Mouse (Mus musculus) central nervous system, embryonic 18 days (tissue): ENCODE results near the gene Myo18a. TPM values are rescaled to one million over a fixed set of nuclear protein-coding genes. Genes with fewer than 3 reads are reported as not detected.

Source experiments
- polyA plus RNA-seq: library from polyadenylated mRNA; depleted of rRNA; stranded (reverse); fragments of >200 nt; gene quantifications from 2 replicates; pipeline ENCODE4 v1.2.3, GENCODE M21; 2012; rRNA removed

The Myo18a gene
- polyA plus RNA-seq: 34.0 and 41.8 TPM in 2 replicates

DNA sequence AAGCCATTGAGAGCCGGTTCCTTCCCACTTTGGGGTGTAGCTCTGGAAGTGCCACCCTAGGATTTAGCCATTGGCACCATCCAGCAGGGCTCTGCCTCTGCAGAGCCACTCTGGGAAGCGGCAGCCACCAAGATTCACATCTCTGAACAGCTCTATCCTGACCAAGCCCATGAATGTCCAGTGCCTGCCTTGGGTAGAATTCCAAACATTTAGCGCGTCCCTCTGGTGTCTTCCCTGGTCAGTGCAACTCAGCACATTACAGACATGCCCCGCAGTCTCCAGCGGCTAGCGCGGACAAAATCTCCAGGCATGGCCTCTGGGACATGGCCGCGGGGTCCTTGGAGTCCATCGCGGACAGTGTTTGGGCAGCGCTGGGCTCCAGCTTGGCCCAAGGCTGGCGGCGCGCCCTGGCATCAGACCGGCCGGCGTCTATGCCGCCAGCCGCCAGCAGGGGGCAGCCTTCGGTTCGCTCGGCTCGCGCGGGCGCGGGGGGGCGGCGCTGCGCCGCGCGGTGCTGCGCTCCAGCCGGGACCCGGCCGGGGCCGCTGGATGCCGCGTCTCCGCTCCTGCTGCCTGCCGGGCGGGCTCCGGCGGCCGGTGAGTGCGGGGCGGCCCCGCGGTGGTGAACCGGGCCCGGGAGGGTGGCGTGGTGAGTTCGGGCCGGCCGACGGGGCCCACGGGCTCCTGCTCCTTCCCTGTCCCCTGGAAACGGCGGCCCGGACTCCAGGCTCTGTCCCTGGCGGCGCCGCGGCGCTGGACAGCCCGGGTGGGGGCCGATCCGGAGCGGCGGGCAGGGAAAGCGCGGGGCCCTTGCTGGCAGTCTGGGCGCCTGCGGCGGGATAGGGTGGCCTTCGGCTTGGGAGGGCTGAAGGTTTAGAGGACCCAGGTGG is at the start of gene Myo18a:
Gene Myo18a (plus strand): TSS at position 464 of the 890 bp plus-strand sequence.

DNA sequence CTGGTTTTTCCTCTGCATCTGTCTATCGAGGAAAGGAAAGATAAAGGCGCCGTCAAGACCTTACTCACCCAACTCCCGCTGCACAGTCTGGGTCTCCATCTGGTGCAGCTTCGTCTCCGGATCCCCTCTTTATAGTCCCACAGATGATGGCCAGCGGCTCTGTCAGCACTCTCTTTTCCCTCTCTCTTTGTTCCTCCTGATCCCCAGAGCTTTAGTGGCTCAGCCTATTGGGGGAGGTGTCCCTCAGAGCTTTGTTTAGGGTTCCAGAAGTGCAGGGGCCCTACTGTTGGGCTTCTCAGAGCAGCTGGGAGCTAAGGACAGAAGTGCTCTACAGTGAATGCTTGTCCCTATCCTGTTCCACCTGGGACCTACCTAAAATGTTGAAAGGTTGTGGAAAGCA is 37.9 kb upstream of the Myo18a start, which contains the start of gene Cryba1:
Gene Cryba1 (minus strand): TSS at position 101 of the 400 bp plus-strand sequence.

DNA sequence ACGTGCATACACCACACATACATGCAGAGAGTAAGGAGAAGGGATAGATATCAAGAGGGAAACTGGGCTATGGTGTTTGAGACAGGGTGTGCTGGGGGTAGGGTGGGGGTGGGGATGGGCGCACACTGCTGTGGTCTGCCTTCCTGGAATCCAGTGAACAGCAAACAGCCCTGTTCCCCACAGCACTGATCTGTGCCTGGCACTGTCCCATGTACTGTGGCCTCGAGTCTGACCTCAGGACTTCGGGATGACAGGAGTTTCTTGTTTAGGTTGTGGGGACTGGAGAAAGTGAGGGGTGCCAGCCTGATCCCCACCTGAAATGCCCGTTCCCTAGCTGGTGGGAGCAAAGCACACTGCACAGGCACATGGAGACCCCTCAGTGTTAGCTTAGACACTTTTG is 24.7 kb downstream of the Myo18a start, which contains the start of gene Gm10277:
Gene Gm10277 (minus strand): TSS at position 41 of the 400 bp plus-strand sequence.

DNA sequence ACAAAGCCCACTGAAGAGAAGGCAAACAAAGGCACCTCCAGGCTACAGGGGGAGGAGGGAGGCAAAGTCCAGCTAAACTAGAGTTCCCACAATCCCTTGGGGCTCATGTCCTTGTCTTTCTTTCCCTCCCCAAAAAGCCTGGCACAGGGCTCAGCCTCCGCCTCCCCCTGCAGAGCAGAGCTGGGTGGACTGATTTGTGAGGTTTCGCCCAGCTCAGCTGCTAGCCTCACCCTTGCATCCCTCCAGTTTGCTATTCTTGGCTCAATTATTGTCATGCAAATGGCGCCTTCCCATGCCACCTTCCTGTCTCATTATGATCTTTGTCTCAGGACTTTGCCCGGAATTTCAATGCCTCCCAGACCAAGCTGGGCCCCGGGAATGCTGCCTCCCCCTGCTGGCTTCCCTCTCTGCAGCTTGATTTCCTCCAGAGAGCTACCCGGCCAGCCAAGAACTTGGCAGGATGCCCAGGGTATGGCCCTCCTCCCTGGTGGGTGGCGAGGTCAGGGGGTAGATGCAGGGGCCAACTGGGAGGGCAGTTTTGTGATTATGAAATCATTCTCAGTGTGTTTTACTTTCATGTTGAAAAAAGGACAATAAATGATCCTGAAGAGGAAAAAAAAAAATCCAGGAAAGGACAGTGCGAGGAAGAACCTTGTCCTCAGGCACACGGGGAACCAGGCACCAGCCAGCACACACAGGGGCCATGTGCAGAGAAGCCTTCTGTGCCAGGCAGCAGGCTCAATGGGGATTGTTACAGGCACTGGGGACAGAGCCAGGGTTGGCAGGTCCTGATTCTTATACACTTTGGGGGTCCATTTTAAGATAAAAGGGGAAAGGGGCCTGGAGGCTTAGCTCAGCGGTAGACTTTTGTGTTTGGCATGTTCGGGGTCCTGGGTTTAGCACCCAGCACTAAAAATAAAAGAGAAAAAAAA is 131.0 kb downstream of the Myo18a start, which contains the start of gene Pipox:
Gene Pipox (minus strand): TSS at position 310 of the 932 bp plus-strand sequence.

Other genes with a start within 250 kb of the Myo18a start
- gene Abhd15, start 248.1 kb upstream of the Myo18a start, polyA plus RNA-seq: 0.39 and 0.51 TPM in 2 replicates
- gene Trp53i13, start 247.3 kb upstream of the Myo18a start, polyA plus RNA-seq: 7.4 and 8.6 TPM in 2 replicates
- gene Gm10392, start 244.0 kb upstream of the Myo18a start, polyA plus RNA-seq: not detected in 2 replicates
- 25.6 and 27.0 TPM in 2 replicates for gene Taok1, start 155.4 kb upstream of the Myo18a start, polyA plus RNA-seq
- gene Nufip2, start 77.1 kb upstream of the Myo18a start, polyA plus RNA-seq: 14.4 and 15.0 TPM in 2 replicates
- 0.11 and 0.28 TPM in 2 replicates for gene Cryba1, start 38.0 kb upstream of the Myo18a start, polyA plus RNA-seq
- not detected in 2 replicates for gene Gm10277, start 24.5 kb downstream of the Myo18a start, polyA plus RNA-seq
- gene Pipox, start 130.8 kb downstream of the Myo18a start, polyA plus RNA-seq: 9.2 and 9.3 TPM in 2 replicates
- 138 and 161 TPM in 2 replicates for gene Sez6, start 167.6 kb downstream of the Myo18a start, polyA plus RNA-seq
- 48.9 and 50.9 TPM in 2 replicates for gene Phf12, start 219.5 kb downstream of the Myo18a start, polyA plus RNA-seq